16 mouse cellular contexts compared by ENCODE assay signal in the genomic region with DNA sequence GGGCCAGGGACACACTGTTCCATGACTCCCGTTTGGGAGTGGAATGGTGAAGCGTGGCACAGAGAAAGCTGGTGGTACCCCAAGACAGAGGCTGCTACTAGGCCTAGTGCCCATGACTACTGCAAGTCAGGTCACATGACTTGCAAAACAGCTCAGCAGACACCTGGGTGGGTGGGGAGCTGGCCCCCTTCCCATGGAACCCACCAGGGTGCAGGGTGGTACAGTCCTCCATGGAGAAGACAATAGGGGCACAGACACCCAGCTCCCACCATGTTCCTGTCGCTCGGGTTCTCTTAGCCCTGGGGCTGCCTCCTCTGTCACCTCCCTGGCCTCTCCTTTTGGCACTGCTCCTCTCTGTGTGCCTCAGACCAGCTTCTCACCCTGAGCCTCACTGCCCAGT. TPM values are rescaled to one million over a fixed set of nuclear protein-coding genes. Genes with fewer than 3 reads are reported as not detected.
DNase-seq lines count a peak whose midpoint lies in the region; ATAC-seq lines count a peak whose summit lies in the region.
"Had no signal": no experiment of that assay in that cellular context is flagged by ENCODE, and none has a peak within 500 bp of the region (broad histone marks: within the 10 kb centered on the region; RNA-seq: fewer than 3 reads in every experiment).

No protein-coding gene starts in this region.

- H3K4me3 ChIP-seq in forebrain, embryonic 10.5 days = peak overlapping the region; percentile 77
- H3K4me3 ChIP-seq in forebrain, embryonic 12.5 days (replicated peaks) = no peak overlapping the region
- 0 out of 2 replicates have a peak overlapping the region, but pooled peaks have one; percentile 79 for H3K4me3 ChIP-seq in hindbrain, embryonic 13.5 days
- no peak overlapping the region for H3K4me3 ChIP-seq in hindbrain, embryonic 14.5 days (replicated peaks; ENCODE audit: low read length)
- no peak overlapping the region for H3K4me3 ChIP-seq in hindbrain, embryonic 15.5 days

- WGBS in forebrain, embryonic 10.5 days = 84% methylated on average over 4 of the region's 4 CpGs
- 83% methylated on average over 4 of the region's 4 CpGs for WGBS in forebrain, embryonic 12.5 days
- 79% methylated on average over 4 of the region's 4 CpGs for WGBS in hindbrain, embryonic 13.5 days
- WGBS in hindbrain, embryonic 14.5 days = 80% methylated on average over 4 of the region's 4 CpGs
- 62% methylated on average over 4 of the region's 4 CpGs for WGBS in hindbrain, embryonic 15.5 days

- H3K4me2 ChIP-seq in forebrain, embryonic 12.5 days = no peak overlapping the region
- H3K4me2 ChIP-seq in hindbrain, embryonic 13.5 days = no peak overlapping the region
- H3K4me2 ChIP-seq in hindbrain, embryonic 14.5 days (replicated peaks) = no peak overlapping the region
- peak overlapping the region; percentile 73; the same call in 1 of the 2 replicates for H3K4me2 ChIP-seq in hindbrain, embryonic 15.5 days

- no peak for DNase-seq in forebrain, embryonic 10.5 days (ENCODE audit: extremely low spot score, low spot score)
- DNase-seq in hindbrain, embryonic 14.5 days (ENCODE audit: low spot score) = no peak
- peak; percentile 77 for DNase-seq in cerebellum, adult 9-11 months
- no peak for DNase-seq in spleen, postnatal 36 days (ENCODE audit: low spot score in 2 of 2)
- DNase-seq: adrenal gland, postnatal 10 days; B cell, adult 2 months; kidney, adult 2 months; kidney, postnatal 4 days; lung, adult 18-20 months had no signal

- H3K4me1 ChIP-seq in forebrain, embryonic 10.5 days = peaks cover 48% of the 10 kb centered on the region
- H3K4me1 ChIP-seq in forebrain, embryonic 12.5 days = peaks cover 43% of the 10 kb centered on the region
- H3K4me1 ChIP-seq in hindbrain, embryonic 13.5 days (replicated peaks) = peaks cover 69% of the 10 kb centered on the region
- peaks cover 38% of the 10 kb centered on the region for H3K4me1 ChIP-seq in hindbrain, embryonic 14.5 days (replicated peaks; ENCODE audit: control insufficient read depth, insufficient read depth, low read length)
- peaks cover 53% of the 10 kb centered on the region for H3K4me1 ChIP-seq in hindbrain, embryonic 15.5 days (replicated peaks)

- H3K9me3 ChIP-seq in forebrain, embryonic 10.5 days = no peaks in the 10 kb centered on the region
- no peaks in the 10 kb centered on the region for H3K9me3 ChIP-seq in forebrain, embryonic 12.5 days
- H3K9me3 ChIP-seq in hindbrain, embryonic 13.5 days = no peaks in the 10 kb centered on the region
- H3K9me3 ChIP-seq in hindbrain, embryonic 14.5 days (ENCODE audit: control insufficient read depth, low read length) = no peaks in the 10 kb centered on the region
- H3K9me3 ChIP-seq in hindbrain, embryonic 15.5 days = no peaks in the 10 kb centered on the region
- H3K9me3 ChIP-seq: embryonic facial prominence, embryonic 15.5 days; limb, embryonic 15.5 days had no signal

- no peaks in the 10 kb centered on the region for H3K36me3 ChIP-seq in forebrain, embryonic 10.5 days (replicated peaks)
- H3K36me3 ChIP-seq in forebrain, embryonic 12.5 days (replicated peaks) = peaks cover 6% of the 10 kb centered on the region; the same call in 1 of the 2 replicates
- H3K36me3 ChIP-seq in hindbrain, embryonic 13.5 days = peaks cover 18% of the 10 kb centered on the region
- H3K36me3 ChIP-seq in hindbrain, embryonic 14.5 days (replicated peaks; ENCODE audit: control insufficient read depth, insufficient read depth) = peaks cover 18% of the 10 kb centered on the region
- peaks cover 9% of the 10 kb centered on the region for H3K36me3 ChIP-seq in hindbrain, embryonic 15.5 days
- H3K36me3 ChIP-seq: embryonic facial prominence, embryonic 15.5 days; limb, embryonic 15.5 days had no signal

- no peak overlapping the region for H3K27ac ChIP-seq in forebrain, embryonic 10.5 days
- H3K27ac ChIP-seq in forebrain, embryonic 12.5 days = no peak overlapping the region
- peak overlapping the region; percentile 46 for H3K27ac ChIP-seq in hindbrain, embryonic 13.5 days
- no peak overlapping the region for H3K27ac ChIP-seq in hindbrain, embryonic 14.5 days
- no peak overlapping the region for H3K27ac ChIP-seq in hindbrain, embryonic 15.5 days (replicated peaks)
- H3K27ac ChIP-seq: embryonic facial prominence, embryonic 15.5 days; limb, embryonic 15.5 days; macrophage had no signal

- ATAC-seq in forebrain, embryonic 12.5 days (ENCODE audit: low FRiP score) = no peak
- no peak; the same call in 1 of the 2 replicates for ATAC-seq in hindbrain, embryonic 13.5 days (ENCODE audit: low FRiP score)
- no peak for ATAC-seq in hindbrain, embryonic 14.5 days (ENCODE audit: low FRiP score)
- ATAC-seq in hindbrain, embryonic 15.5 days (ENCODE audit: low FRiP score, low read depth) = no peak
- no peak for ATAC-seq in activated CD4-positive, CD25-positive, alpha-beta regulatory T cell, adult 4 months

- H3K9ac ChIP-seq in forebrain, embryonic 12.5 days = no peak overlapping the region
- H3K9ac ChIP-seq in hindbrain, embryonic 13.5 days = peak overlapping the region; percentile 93; the same call in 1 of the 2 replicates
- H3K9ac ChIP-seq in hindbrain, embryonic 14.5 days = no peak overlapping the region
- no peak overlapping the region for H3K9ac ChIP-seq in hindbrain, embryonic 15.5 days

- peaks cover 26% of the 10 kb centered on the region for H3K27me3 ChIP-seq in forebrain, embryonic 10.5 days (ENCODE audit: poor library complexity, severe bottlenecking)
- peaks cover 21% of the 10 kb centered on the region for H3K27me3 ChIP-seq in forebrain, embryonic 12.5 days
- H3K27me3 ChIP-seq in hindbrain, embryonic 13.5 days = peaks cover 20% of the 10 kb centered on the region
- no peaks in the 10 kb centered on the region for H3K27me3 ChIP-seq in hindbrain, embryonic 14.5 days (ENCODE audit: control insufficient read depth, insufficient read depth, low read length)
- H3K27me3 ChIP-seq in hindbrain, embryonic 15.5 days = no peaks in the 10 kb centered on the region

RNA-seq across cellular contexts. Expression of gene Setd6, which starts 13.9 kb away (rescaled TPM):
- 29.5 and 31.0 TPM in 2 replicates for polyA plus RNA-seq in forebrain, embryonic 10.5 days (2016; fragmentation: Nextera tagmentation; extraction: Ambion mirVana)
- polyA plus RNA-seq in forebrain, embryonic 12.5 days (2016; fragmentation: Nextera tagmentation; extraction: Ambion mirVana) = 26.2 and 33.0 TPM in 2 replicates
- 23.6 and 23.7 TPM in 2 replicates for polyA plus RNA-seq in hindbrain, embryonic 13.5 days (2015; fragmentation: Nextera tagmentation; extraction: Ambion mirVana)
- polyA plus RNA-seq in hindbrain, embryonic 14.5 days (2014; fragmentation: Nextera tagmentation; extraction: Ambion mirVana) = 27.0 and 31.7 TPM in 2 replicates
- polyA plus RNA-seq in hindbrain, embryonic 15.5 days (2015; fragmentation: Nextera tagmentation; extraction: Ambion mirVana) = 33.1 and 34.7 TPM in 2 replicates
- polyA plus RNA-seq in activated CD4-positive, CD25-positive, alpha-beta regulatory T cell, adult 4 months (2017; shearing (Covaris generic)) = 10 to 100 TPM in 1 of 2 experiments, 1 to 10 TPM in 1; 6.2 to 11.7 TPM

RNA-seq across cellular contexts. Expression of gene Ndrg4, which starts 25.0 kb away (rescaled TPM):
- polyA plus RNA-seq in forebrain, embryonic 10.5 days (2016; fragmentation: Nextera tagmentation; extraction: Ambion mirVana) = 14.7 and 16.7 TPM in 2 replicates
- polyA plus RNA-seq in forebrain, embryonic 12.5 days (2016; fragmentation: Nextera tagmentation; extraction: Ambion mirVana) = 61.1 and 62.5 TPM in 2 replicates
- polyA plus RNA-seq in hindbrain, embryonic 13.5 days (2015; fragmentation: Nextera tagmentation; extraction: Ambion mirVana) = 224 and 229 TPM in 2 replicates
- 397 and 490 TPM in 2 replicates for polyA plus RNA-seq in hindbrain, embryonic 14.5 days (2014; fragmentation: Nextera tagmentation; extraction: Ambion mirVana)
- polyA plus RNA-seq in hindbrain, embryonic 15.5 days (2015; fragmentation: Nextera tagmentation; extraction: Ambion mirVana) = 445 and 454 TPM in 2 replicates
- under 1 TPM in 1 of 2 experiments, not detected in 1; 0.97 TPM for polyA plus RNA-seq in activated CD4-positive, CD25-positive, alpha-beta regulatory T cell, adult 4 months (2017; shearing (Covaris generic))

Comparison
In these comparisons a context has a peak if more than half of its experiments do, and no peak if none do; other contexts are left out.
1. H3K4me3 ChIP-seq: peak in forebrain, embryonic 10.5 days (single experiment) and hindbrain, embryonic 13.5 days (single experiment); none in forebrain, embryonic 12.5 days (single experiment), hindbrain, embryonic 14.5 days (single experiment) and hindbrain, embryonic 15.5 days (single experiment).